Mouse (Mus musculus) ES-Bruce4 (cell line): ENCODE data around the gene Ptprg. TPM values are rescaled to one million over a fixed set of nuclear protein-coding genes. Genes with fewer than 3 reads are reported as not detected.

Experiments
- H3K27ac ChIP-seq: 2 replicates; pipeline ENCODE4 v1.5.1; 2012; ENCODE audit warnings: low read length, inconsistent platforms; ENCODE audit not compliant: insufficient read depth
- H3K27me3 ChIP-seq: 2 replicates; pipeline ENCODE4 v1.6.1; 2012; ENCODE audit warnings: mild to moderate bottlenecking, low read length, inconsistent platforms; ENCODE audit not compliant: control insufficient read depth, poor library complexity, insufficient read depth, severe bottlenecking
- H3K36me3 ChIP-seq: 2 replicates; pipeline ENCODE4 v1.6.1; 2012; ENCODE audit warnings: inconsistent platforms, mild to moderate bottlenecking, low read length, moderate library complexity; ENCODE audit not compliant: control insufficient read depth, poor library complexity, insufficient read depth, severe bottlenecking
- H3K4me1 ChIP-seq: one replicate; pipeline ENCODE4 v1.8.1; 2011; ENCODE audit warnings: low read length; ENCODE audit not compliant: control insufficient read depth, insufficient read depth
- H3K4me3 ChIP-seq: 2 replicates; pipeline ENCODE4 v1.5.1; 2011; ENCODE audit warnings: low read depth, mild to moderate bottlenecking, low read length
- H3K9ac ChIP-seq: 2 replicates; pipeline ENCODE4 v1.6.1; 2012; ENCODE audit warnings: low read depth, mild to moderate bottlenecking, inconsistent platforms; ENCODE audit not compliant: poor library complexity, severe bottlenecking
- H3K9me3 ChIP-seq: replicated peaks from 2 replicates; pipeline ENCODE4 v1.6.1; 2012; ENCODE audit warnings: mild to moderate bottlenecking, low read length, inconsistent platforms; ENCODE audit not compliant: control insufficient read depth, poor library complexity, insufficient read depth, severe bottlenecking
- CTCF ChIP-seq: IDR thresholded peaks from one replicate; pipeline ENCODE4 v1.8.1; 2011; ENCODE audit warnings: low read depth, low read length
- EP300 ChIP-seq: IDR thresholded peaks from 2 replicates; pipeline ENCODE4 v1.6.1; 2011; ENCODE audit warnings: low read depth, low read length; ENCODE audit not compliant: insufficient read depth
- POLR2A ChIP-seq: IDR thresholded peaks from one replicate; pipeline ENCODE4 v1.8.1; 2011; ENCODE audit warnings: low read length; ENCODE audit not compliant: insufficient read depth
- polyA plus RNA-seq: library from polyadenylated mRNA; stranded (reverse); fragments of >200 nt; gene quantifications from 2 replicates; pipeline ENCODE4 v1.2.4, GENCODE M21; 2011; ENCODE audit warnings: low read depth; ENCODE audit not compliant: missing spikeins, insufficient read depth, insufficient read length

The Ptprg gene
- polyA plus RNA-seq, 1 experiment: 27.4 TPM

- Histone ChIP-seq H3K4me3 (no peak overlapping the region), H3K9ac (no peak overlapping the region), H3K27ac (no peak overlapping the region), H3K9me3 (no peaks in the 10 kb centered on the region), H3K4me1 (no peaks in the 10 kb centered on the region), H3K27me3 (no peaks in the 10 kb centered on the region), H3K36me3 (no peaks in the 10 kb centered on the region)
- no peak for TF ChIP-seq POLR2A
- TF ChIP-seq CTCF: no peak
- TF ChIP-seq EP300: no peak
Observed at GRCm38 (mm10) chr14:11817236-11817635, 263.9 kb downstream of the Ptprg start.

- no peak overlapping the region for H3K4me3 ChIP-seq
- H3K9me3 ChIP-seq: no peaks in the 10 kb centered on the region
- no peak overlapping the region for H3K9ac ChIP-seq
- H3K27me3 ChIP-seq: no peaks in the 10 kb centered on the region
- H3K4me1 ChIP-seq: no peaks in the 10 kb centered on the region
- no peak overlapping the region for H3K27ac ChIP-seq
- TF ChIP-seq CTCF (no peak), EP300 (no peak), POLR2A (no peak)
- no peaks in the 10 kb centered on the region for H3K36me3 ChIP-seq
Observed at GRCm38 (mm10) chr14:11818054-11818453, 264.7 kb downstream of the Ptprg start.

- no peaks in the 10 kb centered on the region for H3K9me3 ChIP-seq
- H3K4me3 ChIP-seq: no peak overlapping the region
- H3K4me1 ChIP-seq: no peaks in the 10 kb centered on the region
- no peak overlapping the region for H3K9ac ChIP-seq
- TF ChIP-seq POLR2A (no peak), CTCF (no peak), EP300 (no peak)
- H3K27me3 ChIP-seq: no peaks in the 10 kb centered on the region
- no peak overlapping the region for H3K27ac ChIP-seq
- no peaks in the 10 kb centered on the region for H3K36me3 ChIP-seq
Observed at GRCm38 (mm10) chr14:11818721-11819120, 265.4 kb downstream of the Ptprg start.

GRCm38 (mm10) chr14:11819326-11819725 is 266.0 kb downstream of the Ptprg start:
- no peaks in the 10 kb centered on the region for H3K4me1 ChIP-seq
- no peaks in the 10 kb centered on the region for H3K9me3 ChIP-seq
- TF ChIP-seq POLR2A (no peak), CTCF (no peak), EP300 (no peak)
- H3K9ac ChIP-seq: no peak overlapping the region
- no peaks in the 10 kb centered on the region for H3K27me3 ChIP-seq
- no peaks in the 10 kb centered on the region for H3K36me3 ChIP-seq
- no peak overlapping the region for H3K27ac ChIP-seq
- no peak overlapping the region for H3K4me3 ChIP-seq

GRCm38 (mm10) chr14:11822830-11823700 is 269.7 kb downstream of the Ptprg start:
- H3K4me1 ChIP-seq: no peaks in the 10 kb centered on the region
- no peak overlapping the region for H3K9ac ChIP-seq
- no peak overlapping the region for H3K27ac ChIP-seq
- no peaks in the 10 kb centered on the region for H3K36me3 ChIP-seq
- H3K9me3 ChIP-seq: no peaks in the 10 kb centered on the region
- no peak overlapping the region for H3K4me3 ChIP-seq
- no peak for TF ChIP-seq POLR2A
- TF ChIP-seq EP300: no peak
- no peak for TF ChIP-seq CTCF
- H3K27me3 ChIP-seq: no peaks in the 10 kb centered on the region

GRCm38 (mm10) chr14:11823701-11824095 is 270.4 kb downstream of the Ptprg start:
- no peaks in the 10 kb centered on the region for H3K4me1 ChIP-seq
- TF ChIP-seq EP300: no peak
- TF ChIP-seq POLR2A: no peak
- no peak for TF ChIP-seq CTCF
- no peaks in the 10 kb centered on the region for H3K9me3 ChIP-seq
- H3K27ac ChIP-seq: no peak overlapping the region
- no peaks in the 10 kb centered on the region for H3K27me3 ChIP-seq
- H3K36me3 ChIP-seq: no peaks in the 10 kb centered on the region
- H3K9ac ChIP-seq: no peak overlapping the region
- no peak overlapping the region for H3K4me3 ChIP-seq
